Mouse (Mus musculus): Measurements from ENCODE around the gene Pigz. TPM values are rescaled to one million over a fixed set of nuclear protein-coding genes. Genes with fewer than 3 reads are reported as not detected.
"Not testable (repeated sequence)": the region's sequence is repeated elsewhere in the genome, so short reads cannot be mapped to it uniquely, and the experiment has no call there.

Pigz gene
- total RNA-seq, 2 experiments from 2014 or later = 20.7 to 20.9 TPM

- DNase-seq (ENCODE audit: extremely low spot score in 1 of 2, low spot score in 2 of 2) = peak; percentile 86 to 89
- peak; percentile 90 for TF ChIP-seq CTCF (IDR thresholded peaks at IDR 0.05)
- Histone ChIP-seq H3K27ac (peak overlapping the region; percentile 97), H3K4me3 (peak overlapping the region; percentile 53)
- intact Hi-C loops (cut with DNase I) = no loop called here
Measured at GRCm38 (mm10) chr16:31932840-31933697, 582 bp upstream of the Pigz start.

- H3K27ac ChIP-seq = peak overlapping the region; percentile 97
- no peak for TF ChIP-seq CTCF (IDR thresholded peaks at IDR 0.05)
- DNase-seq (ENCODE audit: extremely low spot score in 1 of 2, low spot score in 2 of 2) = peak in 1 of 2 experiments; percentile 28
- intact Hi-C loops (cut with DNase I) = no loop called here
- peak overlapping the region; percentile 53 for H3K4me3 ChIP-seq
Measured at GRCm38 (mm10) chr16:31934550-31935010, 929 bp downstream of the Pigz start.

- no peak for TF ChIP-seq CTCF (IDR thresholded peaks at IDR 0.05)
- DNase-seq (ENCODE audit: extremely low spot score in 1 of 2, low spot score in 2 of 2) = peak in 1 of 2 experiments; percentile 58
- Histone ChIP-seq H3K4me3 (peak overlapping the region; percentile 53), H3K27ac (peak overlapping the region; percentile 97)
- intact Hi-C loops (cut with DNase I) = no loop called here
Measured at GRCm38 (mm10) chr16:31935091-31935979, 1.7 kb downstream of the Pigz start.

GRCm38 (mm10) chr16:31936568-31936967, 2.9 kb downstream of the Pigz start:
- intact Hi-C loops (cut with DNase I) = no loop called here
- peak; percentile 14 for TF ChIP-seq CTCF (IDR thresholded peaks at IDR 0.05)
- Histone ChIP-seq H3K4me3 (no peak overlapping the region), H3K27ac (no peak overlapping the region)
- DNase-seq (ENCODE audit: extremely low spot score in 1 of 2, low spot score in 2 of 2) = no peak

GRCm38 (mm10) chr16:31938856-31939255, 5.2 kb downstream of the Pigz start:
- intact Hi-C loops (cut with DNase I) = no loop called here
- H3K4me3 ChIP-seq = no peak overlapping the region
- no peak for DNase-seq (ENCODE audit: extremely low spot score in 1 of 2, low spot score in 2 of 2)
- TF ChIP-seq CTCF (IDR thresholded peaks at IDR 0.05) = no peak
- no peak overlapping the region for H3K27ac ChIP-seq

GRCm38 (mm10) chr16:31940586-31940985, 6.9 kb downstream of the Pigz start:
- Histone ChIP-seq H3K4me3 (no peak overlapping the region), H3K27ac (no peak overlapping the region)
- no peak for TF ChIP-seq CTCF (IDR thresholded peaks at IDR 0.05)
- intact Hi-C loops (cut with DNase I) = loop anchor here (10.0 kb wide), 1 partner anchor 304 kb away; the partner anchor contains the start of genes Fbxo45 and Wdr53
- no peak for DNase-seq (ENCODE audit: extremely low spot score in 1 of 2, low spot score in 2 of 2)

- H3K27ac ChIP-seq = peak overlapping the region; percentile 53
- intact Hi-C loops (cut with DNase I) = loop anchor here (10.0 kb wide), 1 partner anchor 301 kb away; the partner anchor contains the start of genes Fbxo45 and Wdr53
- peak; percentile 74 to 81 for DNase-seq (ENCODE audit: extremely low spot score in 1 of 2, low spot score in 2 of 2)
- H3K4me3 ChIP-seq = 0 out of 2 replicates have a peak overlapping the region, but pooled peaks have one; percentile 1
- peak; percentile 87 for TF ChIP-seq CTCF (IDR thresholded peaks at IDR 0.05)
Measured at GRCm38 (mm10) chr16:31943980-31944379, 10.3 kb downstream of the Pigz start.

GRCm38 (mm10) chr16:31944698-31945255, 11.1 kb downstream of the Pigz start:
- Histone ChIP-seq H3K4me3 (no peak overlapping the region), H3K27ac (peak overlapping the region; percentile 53)
- intact Hi-C loops (cut with DNase I) = loop anchor here (10.0 kb wide), 1 partner anchor 300 kb away; the partner anchor contains the start of genes Fbxo45 and Wdr53
- no peak for DNase-seq (ENCODE audit: extremely low spot score in 1 of 2, low spot score in 2 of 2)
- no peak for TF ChIP-seq CTCF (IDR thresholded peaks at IDR 0.05)

- no peak for TF ChIP-seq CTCF (IDR thresholded peaks at IDR 0.05)
- Histone ChIP-seq H3K4me3 (no peak overlapping the region), H3K27ac (peak overlapping the region; percentile 15; the same call in 1 of the 2 replicates)
- intact Hi-C loops (cut with DNase I) = loop anchor here (10.0 kb wide), 1 partner anchor 299 kb away; the partner anchor contains the start of genes Fbxo45 and Wdr53
- no peak for DNase-seq (ENCODE audit: extremely low spot score in 1 of 2, low spot score in 2 of 2)
Measured at GRCm38 (mm10) chr16:31945372-31945771, 11.7 kb downstream of the Pigz start.

GRCm38 (mm10) chr16:31945986-31946385, 12.3 kb downstream of the Pigz start:
- peak overlapping the region; percentile 66; the same call in 1 of the 2 replicates for H3K4me3 ChIP-seq
- H3K27ac ChIP-seq; DNase-seq (ENCODE audit: extremely low spot score in 1 of 2, low spot score in 2 of 2): not testable (repeated sequence)
- intact Hi-C loops (cut with DNase I) = loop anchor here (10.0 kb wide), 1 partner anchor 299 kb away; the partner anchor contains the start of genes Fbxo45 and Wdr53

- intact Hi-C loops (cut with DNase I) = loop anchor here (10.0 kb wide), 1 partner anchor 297 kb away; the partner anchor contains the start of genes Fbxo45 and Wdr53
- H3K4me3 ChIP-seq = peak overlapping the region; percentile 66
- no peak for DNase-seq (ENCODE audit: extremely low spot score in 1 of 2, low spot score in 2 of 2)
- peak overlapping the region; percentile 85 for H3K27ac ChIP-seq
- TF ChIP-seq CTCF (IDR thresholded peaks at IDR 0.05) = no peak
Measured at GRCm38 (mm10) chr16:31947333-31947732, 13.7 kb downstream of the Pigz start.

All from left cerebral cortex, adult 2 months (tissue).